Mouse (Mus musculus) lung, embryonic 16.5 days (tissue): ENCODE measurements around the gene Gpd2. TPM values are rescaled to one million over a fixed set of nuclear protein-coding genes. Genes with fewer than 3 reads are reported as not detected.

Experiments
- ATAC-seq: fragments of 200-750 bp; cut with Nextera tagmentation; 2 replicates; pipeline ENCODE4 v1.8.0; 2017; ENCODE audit warnings: low read depth, mild to moderate bottlenecking, moderate library complexity
- H3K27ac ChIP-seq: fragments of 300-500 bp; sonication (generic); 2 replicates; pipeline ENCODE4 v1.5.1; 2014; ENCODE audit warnings: mild to moderate bottlenecking, control low read depth, low read length
- H3K27me3 ChIP-seq: fragments of 300-500 bp; sonication (generic); 2 replicates; pipeline ENCODE4 v1.6.1; 2014; ENCODE audit warnings: low read depth, low read length, mixed read lengths; ENCODE audit not compliant: control insufficient read depth, insufficient read depth
- H3K36me3 ChIP-seq: fragments of 300-500 bp; sonication (generic); 2 replicates; pipeline ENCODE4 v1.6.1; 2014; ENCODE audit warnings: low read length; ENCODE audit not compliant: control insufficient read depth, insufficient read depth
- H3K4me1 ChIP-seq: fragments of 300-500 bp; sonication (generic); replicated peaks from 2 replicates; pipeline ENCODE4 v1.6.1; 2014; ENCODE audit warnings: low read length, mixed read lengths; ENCODE audit not compliant: control insufficient read depth, insufficient read depth
- H3K4me2 ChIP-seq: fragments of 300-500 bp; sonication (generic); 2 replicates; pipeline ENCODE4 v1.6.1; 2014; ENCODE audit warnings: low read depth, low read length, control low read depth
- H3K4me3 ChIP-seq: fragments of 300-500 bp; sonication (generic); 2 replicates; pipeline ENCODE4 v1.5.1; 2014; ENCODE audit warnings: mild to moderate bottlenecking, low read length, control low read depth
- H3K9ac ChIP-seq: fragments of 300-500 bp; sonication (generic); 2 replicates; pipeline ENCODE4 v1.6.1; 2014; ENCODE audit warnings: low read length, control low read depth
- H3K9me3 ChIP-seq: fragments of 300-500 bp; sonication (generic); 2 replicates; pipeline ENCODE4 v1.6.1; 2016; ENCODE audit warnings: low read length; ENCODE audit not compliant: control insufficient read depth
- WGBS: fragments of 180-500 bp; shearing (Covaris S2); extraction: QIAGEN DNeasy Blood & Tissue Kit; methylation state at CpG from one replicate; pipeline ENCODE4 v1.1.7; 2014; 5-methylcytosine and 5-hydroxymethylcytosine counted together
- polyA plus RNA-seq: library from polyadenylated mRNA; unstranded; fragments of >200 nt; fragmentation: Nextera tagmentation; extraction: Ambion mirVana; gene quantifications from 2 replicates; pipeline ENCODE4 v1.2.1, GENCODE M21; 2015

Gene Gpd2
- polyA plus RNA-seq, 1 experiment from 2014 or later: 16.9 TPM

DNA sequence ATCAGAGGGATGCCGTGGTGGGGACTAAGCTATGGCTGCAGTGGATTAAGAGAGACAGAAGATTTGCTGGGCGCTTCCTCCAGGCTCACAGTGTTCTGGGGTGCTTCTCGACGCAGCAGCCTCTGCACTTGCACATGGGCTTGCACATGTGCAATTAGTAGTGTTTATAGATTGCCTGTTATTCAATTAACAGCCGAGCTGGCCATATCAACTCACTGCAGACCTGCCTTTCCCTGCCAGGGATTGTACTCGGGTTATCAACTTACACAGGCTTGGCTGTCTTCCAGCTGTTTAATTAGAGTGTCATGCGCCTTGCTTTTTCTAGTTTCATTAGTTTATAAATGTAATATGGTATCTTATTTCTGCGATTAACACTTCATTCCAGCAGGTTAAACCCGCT lies 113.2 kb downstream of the Gpd2 start:
- no peak overlapping the region for H3K4me2 ChIP-seq
- H3K4me3 ChIP-seq: no peak overlapping the region
- H3K9me3 ChIP-seq: no peaks in the 10 kb centered on the region
- H3K27ac ChIP-seq: no peak overlapping the region
- no peaks in the 10 kb centered on the region for H3K27me3 ChIP-seq
- no peaks in the 10 kb centered on the region for H3K4me1 ChIP-seq
- H3K9ac ChIP-seq: no peak overlapping the region
- ATAC-seq: no peak
- no peaks in the 10 kb centered on the region for H3K36me3 ChIP-seq
- 42% methylated on average over 9 of the region's 9 CpGs for WGBS

DNA sequence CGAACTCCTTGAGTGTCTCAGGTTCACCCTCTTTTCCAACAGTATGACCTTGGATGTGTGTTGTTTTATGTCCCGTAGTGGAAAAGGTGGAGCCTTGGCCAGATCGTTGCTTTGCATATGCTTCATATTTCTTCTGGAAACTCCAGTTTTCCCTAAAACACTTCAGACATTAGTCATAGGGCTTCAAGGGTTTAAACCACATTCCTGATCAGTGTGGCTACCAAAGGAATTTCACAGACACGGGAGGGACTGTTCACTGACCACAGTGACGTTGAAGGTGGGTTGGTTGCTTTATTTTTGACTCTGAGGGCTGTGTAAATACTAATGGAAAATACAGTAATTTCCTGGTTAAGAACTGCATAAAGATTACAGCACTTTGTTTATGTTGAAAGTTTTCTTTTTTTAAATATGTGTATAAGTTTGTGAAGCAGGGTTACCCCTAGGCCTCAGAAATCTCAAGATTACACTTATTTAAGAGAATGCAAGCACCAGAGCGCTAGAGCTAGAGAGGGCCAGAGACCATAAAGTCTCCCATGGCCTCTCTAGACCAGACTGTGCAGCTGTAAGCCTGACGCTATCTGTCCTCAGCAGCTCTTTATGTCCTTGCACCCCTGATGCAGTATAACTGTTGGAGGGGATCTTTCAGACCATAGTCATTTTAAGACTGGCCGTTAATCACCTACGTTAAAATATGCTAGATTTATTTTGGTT lies 116.4 kb downstream of the Gpd2 start:
- H3K4me3 ChIP-seq: no peak overlapping the region
- H3K27ac ChIP-seq: peak overlapping the region; percentile 53; the same call in 1 of the 2 replicates
- ATAC-seq: peak; percentile 89
- no peaks in the 10 kb centered on the region for H3K4me1 ChIP-seq
- H3K9me3 ChIP-seq: no peaks in the 10 kb centered on the region
- H3K27me3 ChIP-seq: no peaks in the 10 kb centered on the region
- H3K4me2 ChIP-seq: peak overlapping the region; percentile 22; the same call in 1 of the 2 replicates
- no peaks in the 10 kb centered on the region for H3K36me3 ChIP-seq
- H3K9ac ChIP-seq: no peak overlapping the region
- 60% methylated on average over 9 of the region's 9 CpGs for WGBS

DNA sequence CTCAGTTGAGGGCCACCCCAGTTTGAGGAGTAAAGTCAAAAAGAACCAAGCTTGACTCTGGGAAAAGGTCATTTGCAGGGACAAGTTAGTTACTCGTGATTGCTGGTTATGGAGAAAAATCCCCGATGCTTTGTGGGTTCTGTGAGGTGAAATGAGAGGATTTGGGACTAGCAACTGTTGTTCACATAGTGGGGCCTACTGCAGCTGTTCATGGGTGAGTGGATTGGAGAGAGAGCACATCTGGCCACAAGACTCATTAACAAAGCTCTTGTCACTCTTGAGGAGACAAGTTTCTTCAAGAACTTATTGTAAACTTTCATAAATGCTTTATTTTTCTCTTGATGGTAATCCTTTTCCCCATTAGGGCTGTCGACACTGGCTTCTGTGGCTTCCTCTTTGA lies 117.4 kb downstream of the Gpd2 start:
- no peak for ATAC-seq
- Histone ChIP-seq H3K9me3 (no peaks in the 10 kb centered on the region), H3K36me3 (no peaks in the 10 kb centered on the region), H3K4me2 (no peak overlapping the region), H3K27me3 (no peaks in the 10 kb centered on the region), H3K4me3 (no peak overlapping the region), H3K4me1 (no peaks in the 10 kb centered on the region), H3K9ac (no peak overlapping the region), H3K27ac (no peak overlapping the region)
- WGBS: 64% methylated on average over 3 of the region's 3 CpGs

DNA sequence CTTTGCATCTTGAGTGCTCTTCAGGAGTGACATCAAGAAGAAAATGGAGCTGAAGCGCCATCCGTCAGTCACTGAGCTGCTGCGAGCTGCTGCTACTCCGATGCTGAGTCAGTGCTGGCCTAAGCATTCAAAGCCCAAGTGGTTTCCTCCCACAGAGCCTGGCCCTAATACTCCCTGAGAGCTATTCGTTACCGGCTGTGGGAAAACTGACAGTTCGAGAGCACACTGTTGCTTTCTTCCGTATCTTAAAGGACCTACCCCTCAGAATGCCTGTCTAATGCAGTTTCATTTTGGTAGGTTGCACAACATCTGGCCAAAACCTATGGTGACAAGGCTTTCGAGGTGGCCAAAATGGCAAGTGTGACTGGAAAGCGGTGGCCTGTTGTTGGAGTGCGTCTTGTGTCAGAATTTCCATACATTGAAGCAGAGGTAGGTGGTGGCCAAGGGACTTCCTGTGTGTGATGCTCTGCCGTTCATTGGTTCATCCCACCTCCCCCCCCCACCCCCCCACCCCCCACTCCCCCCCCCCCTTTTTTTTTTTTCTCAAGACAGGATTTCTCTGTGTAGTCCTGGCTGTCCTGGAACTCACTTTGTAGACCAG lies 118.9 kb downstream of the Gpd2 start:
- 82% methylated on average over 12 of the region's 12 CpGs for WGBS
- Histone ChIP-seq H3K4me1 (no peaks in the 10 kb centered on the region), H3K27me3 (no peaks in the 10 kb centered on the region), H3K36me3 (no peaks in the 10 kb centered on the region), H3K4me3 (no peak overlapping the region), H3K27ac (no peak overlapping the region), H3K9me3 (no peaks in the 10 kb centered on the region), H3K4me2 (no peak overlapping the region), H3K9ac (no peak overlapping the region)
- ATAC-seq: no peak

DNA sequence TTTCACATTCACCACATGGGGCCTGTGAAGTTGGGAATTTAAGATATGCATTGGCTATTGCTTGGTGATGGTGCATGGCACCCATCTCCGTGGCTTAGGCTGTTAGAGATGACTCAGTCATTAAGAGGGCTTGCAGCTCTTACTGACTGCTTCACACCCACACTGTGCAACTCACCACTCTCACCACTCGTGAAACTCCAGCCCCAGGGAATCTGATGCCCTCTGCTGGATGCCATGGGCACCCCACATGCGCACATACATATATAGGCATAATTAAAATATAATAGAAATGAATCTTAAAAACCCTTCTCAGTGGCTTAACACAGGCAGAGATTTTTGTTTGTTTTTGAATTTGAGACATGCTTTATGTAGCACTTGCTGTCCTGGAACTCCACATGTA lies 125.1 kb downstream of the Gpd2 start:
- H3K9ac ChIP-seq: no peak overlapping the region
- ATAC-seq: no peak
- H3K4me3 ChIP-seq: no peak overlapping the region
- no peaks in the 10 kb centered on the region for H3K9me3 ChIP-seq
- H3K36me3 ChIP-seq: no peaks in the 10 kb centered on the region
- 81% methylated on average over 3 of the region's 3 CpGs for WGBS
- H3K4me1 ChIP-seq: no peaks in the 10 kb centered on the region
- no peaks in the 10 kb centered on the region for H3K27me3 ChIP-seq
- no peak overlapping the region for H3K4me2 ChIP-seq
- H3K27ac ChIP-seq: no peak overlapping the region

DNA sequence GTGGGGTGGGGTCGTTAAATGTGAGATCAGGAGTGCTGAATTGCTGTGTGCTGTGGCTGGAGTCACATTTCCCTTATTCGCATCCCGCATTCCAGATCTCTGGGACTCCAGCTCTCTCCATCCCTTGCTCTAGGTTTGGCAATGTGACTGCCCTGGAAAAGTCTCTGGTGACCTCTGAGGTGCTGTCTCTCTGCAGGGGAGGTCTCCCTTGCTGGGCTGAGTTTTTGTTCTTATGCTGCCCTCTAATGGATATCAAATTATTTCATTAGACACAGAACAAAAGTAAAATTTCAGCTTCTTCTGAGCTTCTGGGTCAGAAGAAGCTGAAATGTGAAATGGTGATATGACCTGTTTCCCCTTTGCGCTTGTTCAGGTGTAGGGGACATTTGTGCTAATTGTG lies 137.2 kb downstream of the Gpd2 start:
- Histone ChIP-seq H3K9ac (no peak overlapping the region), H3K9me3 (no peaks in the 10 kb centered on the region), H3K4me2 (no peak overlapping the region), H3K27me3 (no peaks in the 10 kb centered on the region), H3K4me3 (no peak overlapping the region), H3K27ac (no peak overlapping the region), H3K36me3 (no peaks in the 10 kb centered on the region), H3K4me1 (no peaks in the 10 kb centered on the region)
- 45% methylated on average over 4 of the region's 4 CpGs for WGBS
- ATAC-seq: no peak

DNA sequence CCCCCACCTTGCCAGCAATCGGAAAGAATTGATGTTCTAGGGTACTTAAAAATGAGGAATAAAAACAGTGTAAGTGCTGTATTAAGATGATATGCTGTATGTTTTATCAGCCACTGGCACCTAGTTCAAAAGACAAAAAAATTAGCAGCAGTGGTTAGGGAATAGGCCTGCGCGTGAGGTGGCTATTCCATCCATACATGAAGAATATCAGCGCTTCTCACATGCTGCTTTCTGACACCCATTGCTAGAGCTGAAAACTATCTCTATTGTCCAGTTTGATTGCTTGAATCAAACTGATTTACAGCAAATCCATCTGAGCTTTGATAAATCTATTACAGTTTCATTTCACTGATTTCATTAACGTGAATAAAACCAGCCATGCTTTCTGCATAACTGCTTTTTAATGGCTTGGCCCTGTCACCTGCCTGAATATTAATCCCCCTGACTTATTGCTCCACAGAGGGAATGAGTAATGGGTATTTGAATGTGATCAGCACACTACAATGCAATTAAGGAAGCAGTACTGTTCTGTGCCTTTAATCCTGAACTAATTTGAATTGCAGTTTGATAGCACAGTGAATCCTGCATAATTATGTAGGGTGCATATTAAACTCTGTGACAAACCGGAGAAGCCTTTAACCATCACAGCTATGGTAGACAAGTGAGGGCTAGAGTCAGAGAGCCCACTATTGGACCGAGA lies 137.9 kb downstream of the Gpd2 start:
- 89% methylated on average over 7 of the region's 7 CpGs for WGBS
- Histone ChIP-seq H3K9ac (no peak overlapping the region), H3K4me3 (no peak overlapping the region), H3K4me2 (no peak overlapping the region), H3K9me3 (no peaks in the 10 kb centered on the region), H3K27me3 (no peaks in the 10 kb centered on the region), H3K27ac (no peak overlapping the region), H3K36me3 (no peaks in the 10 kb centered on the region), H3K4me1 (no peaks in the 10 kb centered on the region)
- ATAC-seq: no peak

DNA sequence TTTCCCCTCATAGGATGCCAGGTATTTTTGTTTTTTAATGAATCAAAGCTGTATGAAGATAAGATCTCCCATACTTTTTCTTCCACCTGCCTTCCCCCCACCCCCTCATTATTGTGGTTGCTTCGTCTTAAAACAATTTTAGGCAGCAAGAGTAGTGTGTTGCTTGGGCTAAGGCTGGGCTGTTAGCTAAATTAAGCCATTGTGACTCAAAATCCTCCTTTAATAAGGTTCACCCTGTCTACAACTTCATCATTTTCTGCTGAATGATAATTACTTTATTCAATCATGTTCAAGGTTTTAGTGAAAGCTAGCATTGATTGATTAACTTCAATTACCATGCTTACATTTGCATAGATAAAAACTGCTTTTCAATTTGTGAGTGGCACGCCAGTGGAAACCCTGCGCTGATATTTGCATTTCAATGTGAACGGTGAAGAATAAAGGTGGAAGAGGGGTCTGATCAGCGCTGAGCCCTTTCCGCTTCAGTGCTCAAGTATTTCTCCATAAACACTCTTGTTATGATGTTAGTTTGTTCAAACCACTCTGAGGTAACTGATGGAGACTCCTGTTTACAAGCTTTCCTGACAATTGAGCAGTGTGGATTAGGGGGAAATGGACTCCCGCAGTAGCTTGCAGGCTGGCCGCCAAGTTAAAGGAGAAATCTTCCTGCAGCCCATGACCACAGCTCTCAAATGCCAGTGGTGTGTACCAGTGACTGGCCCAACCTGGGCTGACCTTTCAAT lies 140.9 kb downstream of the Gpd2 start:
- no peaks in the 10 kb centered on the region for H3K9me3 ChIP-seq
- H3K4me2 ChIP-seq: no peak overlapping the region
- 25% methylated on average over 8 of the region's 8 CpGs for WGBS
- no peak overlapping the region for H3K27ac ChIP-seq
- no peak overlapping the region for H3K4me3 ChIP-seq
- no peak overlapping the region for H3K9ac ChIP-seq
- no peaks in the 10 kb centered on the region for H3K4me1 ChIP-seq
- H3K36me3 ChIP-seq: no peaks in the 10 kb centered on the region
- no peak for ATAC-seq
- H3K27me3 ChIP-seq: no peaks in the 10 kb centered on the region

DNA sequence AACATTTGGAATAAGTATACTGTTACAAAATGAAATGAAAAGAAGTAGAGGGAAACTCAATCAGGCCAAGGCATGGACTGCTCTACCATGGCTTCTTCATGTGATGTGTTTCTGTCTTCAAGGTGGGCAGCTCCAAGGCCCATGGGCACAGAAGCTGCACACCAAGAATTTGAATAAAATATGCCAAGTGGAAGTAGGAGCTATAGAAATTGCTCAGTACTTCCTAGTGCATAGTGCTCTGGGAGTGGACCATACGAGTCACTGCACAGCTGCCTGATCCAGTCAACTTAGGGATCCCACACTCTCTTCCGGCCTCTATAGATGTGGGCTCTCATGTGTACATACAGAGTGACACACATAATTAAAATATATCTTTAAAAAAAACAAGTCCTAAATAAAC lies 147.2 kb downstream of the Gpd2 start:
- Histone ChIP-seq H3K36me3 (no peaks in the 10 kb centered on the region), H3K4me2 (no peak overlapping the region), H3K27me3 (no peaks in the 10 kb centered on the region), H3K27ac (no peak overlapping the region), H3K4me1 (no peaks in the 10 kb centered on the region), H3K9me3 (no peaks in the 10 kb centered on the region), H3K9ac (no peak overlapping the region), H3K4me3 (no peak overlapping the region)
- ATAC-seq: no peak
- WGBS: 85% methylated on average over 2 of the region's 2 CpGs
